Mouse (Mus musculus) liver, postnatal 0 days (tissue): ENCODE results near the gene Sh3gl2. TPM values are rescaled to one million over a fixed set of nuclear protein-coding genes. Genes with fewer than 3 reads are reported as not detected.

ENCODE experiments used
- ATAC-seq: fragments of 200-750 bp; cut with Nextera tagmentation; 2 replicates; pipeline ENCODE4 v1.8.0; 2017; ENCODE audit warnings: mild to moderate bottlenecking, moderate library complexity
- DNase-seq: peaks from one replicate; pipeline ENCODE4 v3.0.0-alpha.2; 2016
- H3K27ac ChIP-seq: fragments of 300-500 bp; sonication (generic); 2 replicates; pipeline ENCODE4 v1.5.1; 2014; ENCODE audit warnings: antibody characterized with exemption, moderate library complexity, mild to moderate bottlenecking, low read depth
- H3K27me3 ChIP-seq: fragments of 300-500 bp; sonication (generic); 2 replicates; pipeline ENCODE4 v1.6.1; 2014; ENCODE audit warnings: low read length, control low read depth, mixed read lengths; ENCODE audit not compliant: insufficient read depth
- H3K36me3 ChIP-seq: fragments of 300-500 bp; sonication (generic); replicated peaks from 2 replicates; pipeline ENCODE4 v1.6.1; 2014; ENCODE audit warnings: mild to moderate bottlenecking, control low read depth, low read length, moderate library complexity, mixed read lengths; ENCODE audit not compliant: insufficient read depth
- H3K4me1 ChIP-seq: fragments of 300-500 bp; sonication (generic); 2 replicates; pipeline ENCODE4 v1.6.1; 2014; ENCODE audit warnings: antibody characterized with exemption, mild to moderate bottlenecking, control low read depth; ENCODE audit not compliant: insufficient read depth
- H3K4me2 ChIP-seq: fragments of 300-500 bp; sonication (generic); 2 replicates; pipeline ENCODE4 v1.6.1; 2014; ENCODE audit warnings: low read depth, mild to moderate bottlenecking, low read length, moderate library complexity, mixed read lengths
- H3K4me3 ChIP-seq: fragments of 300-500 bp; sonication (generic); 2 replicates; pipeline ENCODE4 v1.5.1; 2014; ENCODE audit warnings: low read depth, low read length
- H3K9ac ChIP-seq: fragments of 300-500 bp; sonication (generic); replicated peaks from 2 replicates; pipeline ENCODE4 v1.6.1; 2014; ENCODE audit warnings: mild to moderate bottlenecking, moderate library complexity
- H3K9me3 ChIP-seq: fragments of 300-500 bp; sonication (generic); 2 replicates; pipeline ENCODE4 v1.6.1; 2016; ENCODE audit warnings: mild to moderate bottlenecking, control low read depth, low read length, mixed read lengths
- CTCF ChIP-seq: sonication (generic); IDR thresholded peaks from 2 replicates; pipeline ENCODE4 v1.5.1; 2016; ENCODE audit warnings: antibody characterized with exemption, low read depth
- EP300 ChIP-seq: IDR thresholded peaks from 2 replicates; pipeline ENCODE4 v1.6.1; 2016; ENCODE audit warnings: antibody characterized with exemption, low read depth, mild to moderate bottlenecking
- WGBS: fragments of 180-500 bp; shearing (Covaris S2); extraction: QIAGEN DNeasy Blood & Tissue Kit; methylation state at CpG from one replicate; pipeline ENCODE4 v1.1.7; 2014; ENCODE audit not compliant: insufficient replicate concordance; 5-methylcytosine and 5-hydroxymethylcytosine counted together
- polyA plus RNA-seq: library from polyadenylated mRNA; unstranded; fragments of >200 nt; fragmentation: Nextera tagmentation; extraction: Ambion mirVana; gene quantifications from 2 replicates; pipeline ENCODE4 v1.2.1, GENCODE M21; 2015

Gene Sh3gl2
- polyA plus RNA-seq, 1 experiment from 2014 or later = not detected

DNA sequence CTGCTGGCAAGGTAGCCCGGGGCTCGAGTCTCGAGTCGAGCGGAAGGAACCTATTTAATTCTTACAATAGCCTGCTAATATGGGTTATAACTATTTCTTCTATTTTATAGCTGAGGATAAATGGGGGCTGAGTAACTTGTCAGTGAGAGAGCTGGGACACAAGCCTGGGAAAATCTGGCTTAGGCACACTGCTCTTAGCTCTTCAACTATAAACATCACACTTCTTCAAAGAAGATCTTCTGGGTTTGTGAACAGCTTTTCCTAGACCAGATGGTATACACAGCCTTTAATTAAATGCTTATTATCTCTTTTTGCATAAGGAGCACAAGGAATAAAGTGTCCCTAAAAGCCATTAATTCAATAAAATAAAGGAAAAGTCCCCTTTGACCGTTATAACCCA, 278.7 kb downstream of the Sh3gl2 start:
- H3K27me3 ChIP-seq = no peaks in the 10 kb centered on the region
- H3K4me2 ChIP-seq = no peak overlapping the region
- TF ChIP-seq EP300 (no peak), CTCF (no peak)
- ATAC-seq = no peak
- DNase-seq = no peak
- H3K4me1 ChIP-seq = no peaks in the 10 kb centered on the region
- H3K27ac ChIP-seq = no peak overlapping the region
- no peak overlapping the region for H3K9ac ChIP-seq
- WGBS = 83% methylated on average over 6 of the region's 6 CpGs
- H3K9me3 ChIP-seq = no peaks in the 10 kb centered on the region; the same call in 1 of the 2 replicates
- H3K4me3 ChIP-seq = no peak overlapping the region
- no peaks in the 10 kb centered on the region for H3K36me3 ChIP-seq

DNA sequence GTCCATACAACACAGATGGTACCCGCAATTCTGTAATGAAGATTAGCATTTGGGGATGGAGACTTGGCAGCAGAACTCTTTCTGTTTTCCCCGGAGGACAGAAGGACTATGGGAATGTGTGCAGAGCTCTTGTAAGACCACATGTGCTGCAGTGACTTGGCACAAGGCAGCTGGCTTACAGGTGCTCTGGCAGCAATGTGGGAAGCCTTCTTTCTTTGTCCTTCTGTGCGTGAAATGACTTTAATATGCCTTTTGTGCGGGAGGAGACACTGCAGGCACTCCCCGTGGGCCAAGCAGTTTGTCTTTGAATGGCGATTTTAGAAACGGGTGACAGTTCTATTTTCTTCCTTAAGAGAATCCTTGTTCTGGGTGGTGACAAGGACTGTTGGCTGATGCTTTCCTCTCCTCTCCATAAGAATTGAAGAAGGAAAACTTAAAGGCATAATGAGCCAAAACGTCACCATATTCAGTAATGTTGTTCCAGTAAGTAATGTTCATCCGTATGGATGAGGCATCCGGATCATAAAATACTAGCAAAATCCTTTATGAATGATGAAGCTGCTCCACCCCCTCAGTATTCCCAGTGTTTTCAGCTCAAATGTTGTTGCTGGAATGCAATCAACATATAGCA, 281.5 kb downstream of the Sh3gl2 start:
- ATAC-seq (no peak), DNase-seq (no peak)
- H3K4me1 ChIP-seq = no peaks in the 10 kb centered on the region
- no peak overlapping the region for H3K27ac ChIP-seq
- H3K4me3 ChIP-seq = no peak overlapping the region
- no peaks in the 10 kb centered on the region; the same call in 1 of the 2 replicates for H3K9me3 ChIP-seq
- WGBS = 79% methylated on average over 10 of the region's 10 CpGs
- no peak overlapping the region for H3K4me2 ChIP-seq
- H3K9ac ChIP-seq = no peak overlapping the region
- TF ChIP-seq CTCF (no peak), EP300 (no peak)
- no peaks in the 10 kb centered on the region for H3K36me3 ChIP-seq
- no peaks in the 10 kb centered on the region for H3K27me3 ChIP-seq

DNA sequence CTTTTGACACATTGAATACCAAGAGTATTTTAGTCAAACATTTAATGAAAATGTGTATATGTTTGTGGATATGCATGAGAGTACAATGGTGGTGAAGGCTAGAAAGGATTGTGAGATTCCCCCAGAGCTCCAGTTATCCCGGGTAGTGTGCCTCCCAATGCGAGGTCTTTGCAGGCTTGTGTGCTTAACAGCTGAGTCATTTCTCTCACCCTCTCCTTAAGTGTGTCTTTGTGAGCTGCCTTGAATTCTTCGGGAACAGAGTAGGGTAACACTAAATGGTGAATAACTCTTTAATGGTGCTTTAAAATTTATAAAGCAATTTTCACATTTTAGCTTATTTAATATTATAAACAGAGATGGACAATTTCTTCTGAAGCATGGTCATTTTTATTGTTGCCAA, 300.8 kb downstream of the Sh3gl2 start:
- Histone ChIP-seq H3K27me3 (no peaks in the 10 kb centered on the region), H3K27ac (no peak overlapping the region), H3K36me3 (no peaks in the 10 kb centered on the region), H3K9me3 (no peaks in the 10 kb centered on the region), H3K4me1 (no peaks in the 10 kb centered on the region), H3K9ac (no peak overlapping the region), H3K4me3 (no peak overlapping the region), H3K4me2 (no peak overlapping the region)
- no peak for TF ChIP-seq EP300
- TF ChIP-seq CTCF = no peak
- WGBS = 67% methylated on average over 3 of the region's 3 CpGs
- DNase-seq = no peak
- ATAC-seq = no peak

DNA sequence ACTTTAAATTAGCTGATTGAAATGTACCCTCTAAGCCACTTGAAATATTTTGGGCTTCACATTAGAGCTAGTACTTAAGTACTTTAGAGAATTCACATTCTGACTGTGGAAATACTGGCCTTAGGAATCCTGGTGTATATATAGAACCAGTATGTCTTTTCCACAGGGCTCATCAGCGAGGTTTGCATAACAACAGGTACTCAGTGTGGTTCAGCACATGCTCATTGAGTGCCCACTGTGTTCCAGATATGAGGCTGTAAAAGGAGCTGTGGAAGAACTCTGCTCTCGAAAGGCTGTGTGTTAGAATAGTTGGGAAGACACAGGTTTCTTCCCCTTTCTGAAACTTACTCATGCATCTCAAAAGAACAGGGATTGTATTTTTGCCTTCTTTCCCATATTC, 302.1 kb downstream of the Sh3gl2 start:
- no peak for ATAC-seq
- no peak for DNase-seq
- Histone ChIP-seq H3K4me1 (no peaks in the 10 kb centered on the region), H3K9me3 (no peaks in the 10 kb centered on the region), H3K4me2 (no peak overlapping the region), H3K27ac (no peak overlapping the region), H3K36me3 (no peaks in the 10 kb centered on the region), H3K27me3 (no peaks in the 10 kb centered on the region), H3K9ac (no peak overlapping the region), H3K4me3 (no peak overlapping the region)
- WGBS = 52% methylated on average over 2 of the region's 2 CpGs
- no peak for TF ChIP-seq EP300
- TF ChIP-seq CTCF = no peak

DNA sequence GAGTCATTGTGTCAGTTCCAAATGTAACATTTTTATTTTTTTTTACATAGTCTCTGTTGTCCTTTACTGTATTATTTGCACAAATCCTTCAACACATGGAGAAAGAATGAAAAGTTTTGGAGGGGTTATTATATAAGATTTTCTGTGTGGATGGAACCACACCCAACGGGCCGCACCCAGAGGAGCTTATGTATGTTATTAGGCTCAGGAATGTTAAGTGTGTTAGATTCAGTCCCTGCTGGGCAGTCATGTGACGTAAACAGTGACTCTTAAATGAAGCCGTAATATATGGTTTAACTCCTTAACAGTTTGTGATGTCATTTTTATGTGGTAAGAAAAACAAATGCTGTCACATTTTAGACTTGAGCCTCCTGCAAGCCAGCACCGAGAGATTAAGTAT, 302.6 kb downstream of the Sh3gl2 start:
- Histone ChIP-seq H3K4me2 (no peak overlapping the region), H3K27ac (no peak overlapping the region), H3K36me3 (no peaks in the 10 kb centered on the region), H3K4me1 (no peaks in the 10 kb centered on the region), H3K4me3 (no peak overlapping the region), H3K27me3 (no peaks in the 10 kb centered on the region), H3K9me3 (no peaks in the 10 kb centered on the region), H3K9ac (no peak overlapping the region)
- no peak for DNase-seq
- ATAC-seq = no peak
- 72% methylated on average over 5 of the region's 5 CpGs for WGBS
- TF ChIP-seq CTCF = no peak
- TF ChIP-seq EP300 = no peak

DNA sequence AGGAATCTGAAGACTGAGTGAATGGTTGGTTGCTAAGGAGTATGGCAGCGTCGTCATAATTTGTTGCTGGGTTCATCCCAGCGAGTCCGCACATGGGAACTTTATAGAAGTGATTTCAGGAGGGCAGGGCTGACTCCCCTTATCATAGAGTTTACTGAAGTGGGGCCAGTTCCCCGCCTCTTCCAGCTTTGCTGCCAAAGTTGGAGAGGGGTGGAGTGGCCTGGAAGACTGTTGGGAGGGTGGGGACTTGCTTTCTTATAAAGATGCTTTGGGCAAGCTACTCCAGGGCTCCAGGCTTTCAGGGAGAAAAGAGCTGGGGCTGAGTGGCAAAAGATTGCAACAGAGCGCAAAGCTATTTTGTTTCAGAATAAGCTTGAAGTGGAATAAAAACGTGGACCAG, 308.4 kb downstream of the Sh3gl2 start:
- WGBS = 41% methylated on average over 7 of the region's 7 CpGs
- peak; percentile 20 for DNase-seq

More for the DNA sequence above, 308.4 kb downstream of the Sh3gl2 start:
- no peak for TF ChIP-seq CTCF
- no peak for TF ChIP-seq EP300
- no peak for ATAC-seq
- Histone ChIP-seq H3K9me3 (no peaks in the 10 kb centered on the region), H3K9ac (no peak overlapping the region), H3K4me3 (peak overlapping the region; percentile 34; the same call in 1 of the 2 replicates), H3K36me3 (no peaks in the 10 kb centered on the region), H3K27me3 (peaks cover 10% of the 10 kb centered on the region), H3K4me2 (peak overlapping the region; percentile 70; the same call in 1 of the 2 replicates), H3K4me1 (no peaks in the 10 kb centered on the region), H3K27ac (no peak overlapping the region)
